Mouse (Mus musculus) C2C12 (cell line): ENCODE data around the gene Rabggtb. TPM values are rescaled to one million over a fixed set of nuclear protein-coding genes. Genes with fewer than 3 reads are reported as not detected.

Source experiments
- H3K27me3 ChIP-seq: one replicate; pipeline ENCODE4 v1.6.1; 2011; ENCODE audit not compliant: control insufficient read depth, insufficient read depth, insufficient read length
- H3K36me3 ChIP-seq: one replicate; pipeline ENCODE4 v1.6.1; 2011; ENCODE audit not compliant: control insufficient read depth, insufficient read depth
- H3K4me3 ChIP-seq: one replicate; pipeline ENCODE4 v1.5.1; 2011; ENCODE audit warnings: mild to moderate bottlenecking, control low read depth; ENCODE audit not compliant: poor library complexity, insufficient read depth, severe bottlenecking
- H3K79me2 ChIP-seq: one replicate; pipeline ENCODE4 v1.6.1; 2011; ENCODE audit not compliant: control insufficient read depth, insufficient read depth
- H3K79me3 ChIP-seq: one replicate; pipeline ENCODE4 v1.6.1; 2011; ENCODE audit warnings: low read depth, control low read depth
- H3ac ChIP-seq: one replicate; pipeline ENCODE3; 2011; ENCODE audit warnings: low read depth; ENCODE audit not compliant: control insufficient read depth, insufficient read length
- CEBPB ChIP-seq: IDR thresholded peaks from one replicate; pipeline ENCODE4 v1.6.1; 2011; ENCODE audit warnings: low read depth, mild to moderate bottlenecking, control low read depth, moderate library complexity
- CTCF ChIP-seq: IDR thresholded peaks from one replicate; pipeline ENCODE4 v1.5.1; 2011; ENCODE audit not compliant: control insufficient read depth, insufficient read depth, insufficient read length
- FOSL1 ChIP-seq: IDR thresholded peaks from one replicate; pipeline ENCODE4 v1.8.0; 2011; ENCODE audit warnings: mild to moderate bottlenecking, low read length; ENCODE audit not compliant: poor library complexity, insufficient read depth, severe bottlenecking
- MAX ChIP-seq: IDR thresholded peaks from one replicate; pipeline ENCODE4 v1.6.1; 2011; ENCODE audit warnings: mild to moderate bottlenecking, control low read depth
- MYOD1 ChIP-seq: IDR thresholded peaks from one replicate; pipeline ENCODE4 v1.6.1; 2011; ENCODE audit warnings: low read depth; ENCODE audit not compliant: control insufficient read depth, insufficient read length
- MYOG ChIP-seq: IDR thresholded peaks from one replicate; pipeline ENCODE4 v1.6.1; 2011; ENCODE audit not compliant: control insufficient read depth, insufficient read length; ENCODE audit errors: extremely low read depth
- USF1 ChIP-seq: IDR thresholded peaks from one replicate; pipeline ENCODE4 v1.6.1; 2011; ENCODE audit warnings: low read depth, mild to moderate bottlenecking, control low read depth, moderate library complexity
- polyA plus RNA-seq: library from polyadenylated mRNA; unstranded; fragments of >200 nt; fragmentation: generic; extraction: Trizol; gene quantifications from one replicate; pipeline ENCODE4 v1.2.1, GENCODE M21; 2012; ENCODE audit warnings: missing spikeins

The Rabggtb gene
- polyA plus RNA-seq, 1 experiment = 65.9 TPM

DNA sequence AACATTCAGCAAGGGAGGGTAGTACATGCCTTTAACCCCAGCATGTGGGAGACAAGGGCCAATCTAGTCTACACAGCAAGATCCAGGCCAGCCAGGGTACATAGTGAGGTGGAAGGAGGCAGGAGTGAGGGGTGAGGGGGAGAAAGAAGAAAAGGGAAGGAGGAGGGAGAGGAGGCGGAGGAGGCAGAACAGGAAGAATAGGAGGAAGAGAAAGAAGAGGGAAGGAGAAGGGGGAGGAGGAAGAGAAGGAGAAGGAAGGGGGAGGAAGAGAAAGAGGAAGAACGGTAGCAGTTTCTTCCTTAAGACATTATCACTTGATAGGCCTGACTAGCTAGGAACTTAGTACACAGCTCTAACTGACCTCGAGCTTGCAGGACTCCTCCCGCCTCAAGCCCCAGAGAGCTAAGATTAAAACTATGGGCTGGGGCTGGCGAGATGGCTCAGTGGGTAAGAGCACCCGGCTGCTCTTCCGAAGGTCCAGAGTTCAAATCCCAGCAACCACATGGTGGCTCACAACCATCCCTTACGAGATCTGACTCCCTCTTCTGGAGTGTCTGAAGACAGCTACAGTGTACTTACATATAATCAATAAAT, 23.5 kb downstream of the Rabggtb start:
- no peak overlapping the region for H3K4me3 ChIP-seq
- H3ac ChIP-seq = no peak overlapping the region
- TF ChIP-seq MAX = no peak
- TF ChIP-seq FOSL1 = no peak
- no peak for TF ChIP-seq MYOG
- no peak for TF ChIP-seq CEBPB
- TF ChIP-seq MYOD1 = no peak
- no peak for TF ChIP-seq USF1
- TF ChIP-seq CTCF = no peak
- H3K36me3 ChIP-seq = peaks cover 2% of the 10 kb centered on the region
- H3K27me3 ChIP-seq = no peaks in the 10 kb centered on the region
- H3K79me2 ChIP-seq = no peaks in the 10 kb centered on the region
- no peaks in the 10 kb centered on the region for H3K79me3 ChIP-seq

DNA sequence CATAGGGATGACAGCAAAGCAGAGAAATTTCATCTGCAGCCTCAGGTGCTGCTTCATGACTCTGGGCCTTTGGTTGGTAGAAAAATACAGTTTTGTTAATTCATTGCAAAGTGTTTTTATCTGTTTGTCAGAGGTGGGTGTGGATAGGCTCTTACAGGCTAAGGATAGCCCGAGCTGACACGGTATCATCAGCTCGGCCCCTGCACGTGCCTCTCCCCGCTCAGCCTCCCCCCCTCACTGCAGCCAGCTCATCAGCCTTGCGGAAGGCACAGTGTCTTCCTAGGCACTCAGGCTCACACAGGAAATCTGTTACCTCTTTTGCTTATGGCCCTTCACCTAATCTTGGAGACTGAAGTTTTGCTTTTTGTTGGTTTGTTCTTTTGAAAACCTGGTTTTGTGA, 24.7 kb downstream of the Rabggtb start:
- H3K79me2 ChIP-seq = no peaks in the 10 kb centered on the region
- H3ac ChIP-seq = no peak overlapping the region
- H3K27me3 ChIP-seq = no peaks in the 10 kb centered on the region
- no peaks in the 10 kb centered on the region for H3K79me3 ChIP-seq
- H3K36me3 ChIP-seq = peaks cover 2% of the 10 kb centered on the region
- no peak overlapping the region for H3K4me3 ChIP-seq
- no peak for TF ChIP-seq MAX
- no peak for TF ChIP-seq MYOG
- TF ChIP-seq CTCF = no peak

DNA sequence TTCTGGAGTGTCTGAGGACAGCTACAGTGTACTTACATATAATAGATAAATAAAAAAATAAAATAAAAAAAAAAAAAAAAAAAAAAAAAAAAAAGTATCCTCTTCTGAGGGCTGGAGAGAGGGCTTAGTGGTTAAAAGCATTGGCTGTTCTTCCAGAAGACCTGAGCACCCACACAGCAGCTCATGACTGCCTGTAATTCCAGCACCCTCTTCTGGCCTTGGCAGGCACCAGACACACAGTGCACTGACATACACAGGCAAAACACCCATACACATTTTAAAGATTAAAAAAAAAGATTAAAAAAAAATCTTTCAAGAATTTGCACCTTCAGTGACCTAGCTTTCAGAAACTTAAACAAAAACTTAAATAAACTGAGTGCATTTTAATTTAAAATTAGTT, 26.5 kb downstream of the Rabggtb start:
- Histone ChIP-seq H3K4me3 (no peak overlapping the region), H3K79me2 (no peaks in the 10 kb centered on the region), H3K27me3 (no peaks in the 10 kb centered on the region), H3K79me3 (no peaks in the 10 kb centered on the region), H3ac (no peak overlapping the region), H3K36me3 (peaks cover 2% of the 10 kb centered on the region)
- TF ChIP-seq USF1 = no peak
- no peak for TF ChIP-seq FOSL1
- TF ChIP-seq CTCF = no peak
- TF ChIP-seq MYOD1 = no peak
- TF ChIP-seq MAX = no peak
- TF ChIP-seq MYOG = no peak
- no peak for TF ChIP-seq CEBPB

DNA sequence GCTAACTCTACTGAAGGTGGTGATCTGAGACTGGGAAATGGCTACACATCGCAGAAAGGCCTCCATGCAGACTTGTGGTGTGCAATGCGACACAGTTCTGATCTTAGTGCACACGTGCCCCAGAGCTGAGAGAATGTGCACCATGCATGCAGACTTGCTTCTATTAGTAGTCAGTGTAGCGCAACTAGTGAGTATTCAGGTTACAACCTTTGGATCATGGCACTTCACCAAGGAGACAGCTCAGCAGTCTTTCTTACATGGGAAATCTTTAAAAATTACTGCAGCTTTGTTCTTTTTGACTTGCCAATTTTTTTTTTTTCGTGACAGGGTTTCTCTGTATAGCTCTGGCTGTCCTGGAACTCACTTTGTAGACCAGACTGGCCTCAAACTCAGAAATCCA, 41.4 kb downstream of the Rabggtb start:
- TF ChIP-seq MAX (no peak), CTCF (no peak), MYOG (no peak), FOSL1 (no peak), CEBPB (no peak), USF1 (no peak), MYOD1 (no peak)
- Histone ChIP-seq H3K27me3 (no peaks in the 10 kb centered on the region), H3K36me3 (peaks cover 6% of the 10 kb centered on the region), H3ac (no peak overlapping the region), H3K79me2 (no peaks in the 10 kb centered on the region), H3K79me3 (no peaks in the 10 kb centered on the region), H3K4me3 (no peak overlapping the region)

DNA sequence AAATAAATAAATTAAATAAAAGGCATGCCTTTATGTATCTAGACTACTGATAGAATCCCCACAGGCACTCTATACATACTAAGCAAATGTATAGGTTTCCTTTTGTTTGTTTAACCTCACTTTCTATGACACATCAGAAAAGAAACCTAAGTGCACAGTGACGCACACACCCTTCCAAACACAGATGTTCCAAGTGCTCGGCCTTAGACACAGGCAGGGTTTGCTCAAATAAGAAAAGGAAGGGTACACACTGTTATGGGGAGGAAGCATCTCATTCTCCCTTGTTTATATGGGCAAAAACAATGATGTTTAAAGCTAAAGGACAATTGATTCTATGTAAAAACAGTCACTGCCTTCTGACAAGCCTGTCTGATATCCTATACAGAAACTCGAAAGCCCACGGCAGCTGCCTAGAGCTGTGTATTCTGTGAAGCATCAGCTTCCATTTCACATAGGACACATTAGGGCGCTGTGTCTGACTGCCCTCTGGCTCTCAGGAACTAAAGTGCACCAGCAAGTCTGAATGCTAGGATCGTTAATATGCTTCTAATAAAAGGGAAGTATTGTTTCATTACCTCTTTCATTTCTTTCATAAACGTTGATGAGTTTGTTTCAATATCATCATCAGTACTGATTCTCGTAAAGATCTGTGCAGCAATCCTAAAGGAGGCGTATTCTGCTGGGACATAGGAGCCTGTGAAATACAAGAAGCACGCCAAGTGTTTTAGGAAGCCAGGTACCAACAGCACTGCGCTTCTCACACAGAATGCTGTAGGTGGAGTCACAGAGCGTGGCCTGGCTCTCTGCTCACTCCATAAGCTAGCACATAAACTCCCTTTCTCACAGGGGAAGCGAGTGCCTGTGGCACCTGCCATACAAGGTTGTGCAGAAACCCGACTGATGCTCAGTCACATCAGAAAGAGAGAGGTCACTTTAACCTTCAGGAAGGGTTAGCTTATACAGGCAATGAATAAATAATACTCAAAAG, 45.4 kb downstream of the Rabggtb start:
- TF ChIP-seq USF1 (no peak), FOSL1 (no peak), CEBPB (no peak), MAX (no peak), MYOD1 (no peak), MYOG (no peak), CTCF (no peak)
- no peaks in the 10 kb centered on the region for H3K27me3 ChIP-seq
- no peak overlapping the region for H3K4me3 ChIP-seq
- no peaks in the 10 kb centered on the region for H3K79me3 ChIP-seq
- H3ac ChIP-seq = no peak overlapping the region
- H3K79me2 ChIP-seq = no peaks in the 10 kb centered on the region
- H3K36me3 ChIP-seq = no peaks in the 10 kb centered on the region
